Mouse (Mus musculus): Measurements from ENCODE around the gene Timm9.
"Not testable (repeated sequence)": the region's sequence is repeated elsewhere in the genome, so short reads cannot be mapped to it uniquely, and the experiment has no call there.

Gene Timm9

DNA sequence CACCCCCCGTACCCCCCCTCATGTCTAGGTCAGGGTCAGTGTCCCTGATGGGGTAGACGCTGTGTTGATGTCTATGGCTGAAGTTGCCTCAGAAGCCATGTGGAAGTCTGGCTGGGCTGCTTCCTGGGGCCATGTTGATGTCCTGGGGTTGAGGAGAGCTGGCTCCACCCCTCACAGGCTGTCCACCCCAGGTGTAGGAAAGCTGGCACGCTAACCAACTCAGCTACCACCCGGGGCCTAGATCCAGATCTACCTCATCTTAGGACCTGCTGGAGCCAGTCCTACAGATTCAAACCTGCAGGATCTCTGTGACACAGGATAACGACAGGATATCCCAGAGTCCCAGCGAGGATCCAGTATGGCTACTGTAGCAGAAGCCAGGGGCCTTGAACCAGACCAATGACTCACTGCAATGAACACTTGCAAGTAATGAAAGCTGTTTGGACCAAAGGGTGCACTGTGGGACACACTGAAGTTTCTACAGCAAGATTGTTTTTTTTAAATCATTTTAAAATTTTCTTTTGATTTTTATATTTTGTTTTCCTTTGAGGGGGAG lies 29.2 kb downstream of the Timm9 start:
- DNase-seq (ENCODE audit: low spot score in 2 of 2), result no peak

DNA sequence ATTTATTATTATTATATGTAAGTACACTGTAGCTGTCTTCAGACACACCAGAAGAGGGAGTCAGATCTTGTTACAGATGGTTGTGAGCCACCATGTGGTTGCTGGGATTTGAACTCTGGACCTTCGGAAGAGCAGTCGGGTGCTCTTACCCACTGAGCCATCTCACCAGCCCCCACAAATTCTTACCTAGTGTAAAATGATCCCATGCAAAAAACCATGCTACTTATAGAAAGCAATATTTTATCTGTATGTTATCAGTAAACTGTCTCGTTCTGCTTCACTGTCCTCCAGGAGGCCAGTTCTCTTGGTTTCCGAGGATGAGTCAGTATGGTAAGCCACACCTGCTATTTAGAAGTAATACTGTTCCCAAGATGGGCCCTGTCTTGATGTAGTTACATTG lies 32.2 kb downstream of the Timm9 start:
- not testable (repeated sequence) for DNase-seq (ENCODE audit: low spot score in 2 of 2)

DNA sequence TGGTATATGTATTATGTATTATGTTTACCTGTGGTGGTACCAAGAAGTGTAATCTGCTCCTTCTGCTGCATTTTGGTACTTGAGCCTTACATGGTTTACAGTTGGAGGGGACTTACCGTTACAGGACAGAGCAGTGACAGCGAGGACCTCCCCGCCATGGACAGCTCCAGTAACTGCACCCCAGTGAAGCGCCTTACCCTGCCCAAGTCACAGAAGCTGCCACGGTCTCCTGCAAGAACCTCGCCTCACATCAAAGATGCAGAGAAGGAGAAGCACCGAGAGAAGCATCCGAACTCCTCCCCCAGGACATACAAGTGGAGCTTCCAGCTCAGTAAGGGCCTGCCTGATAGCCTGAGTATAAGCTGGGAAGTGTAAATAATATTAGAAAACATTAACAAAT lies 50.2 kb downstream of the Timm9 start:
- DNase-seq (ENCODE audit: low spot score in 2 of 2), result no peak

Measured in natural killer cell, adult 2 months (primary cell).